Mouse (Mus musculus) intestine, embryonic 16.5 days (tissue): ENCODE data around the gene 3110082I17Rik. TPM values are rescaled to one million over a fixed set of nuclear protein-coding genes. Genes with fewer than 3 reads are reported as not detected.

Source experiments
- ATAC-seq: fragments of 200-750 bp; cut with Nextera tagmentation; 2 replicates; pipeline ENCODE4 v1.8.0; 2017; ENCODE audit warnings: moderate TSS enrichment, moderate library complexity
- H3K27ac ChIP-seq: fragments of 300-500 bp; sonication (generic); 2 replicates; pipeline ENCODE4 v1.5.1; 2014; ENCODE audit warnings: mild to moderate bottlenecking, low read length
- H3K27me3 ChIP-seq: fragments of 300-500 bp; sonication (generic); replicated peaks from 2 replicates; pipeline ENCODE4 v1.6.1; 2014; ENCODE audit warnings: low read length, control low read depth, mixed read lengths; ENCODE audit not compliant: control insufficient read depth, insufficient read depth
- H3K36me3 ChIP-seq: fragments of 300-500 bp; sonication (generic); 2 replicates; pipeline ENCODE4 v1.6.1; 2014; ENCODE audit warnings: low read length, control low read depth; ENCODE audit not compliant: control insufficient read depth, insufficient read depth
- H3K4me1 ChIP-seq: fragments of 300-500 bp; sonication (generic); 2 replicates; pipeline ENCODE4 v1.6.1; 2014; ENCODE audit warnings: low read length, control low read depth, mixed read lengths; ENCODE audit not compliant: control insufficient read depth, insufficient read depth
- H3K4me2 ChIP-seq: fragments of 300-500 bp; sonication (generic); 2 replicates; pipeline ENCODE4 v1.6.1; 2014; ENCODE audit warnings: low read depth, low read length, control low read depth
- H3K4me3 ChIP-seq: fragments of 300-500 bp; sonication (generic); 2 replicates; pipeline ENCODE4 v1.5.1; 2014; ENCODE audit warnings: mild to moderate bottlenecking, low read length
- H3K9ac ChIP-seq: fragments of 300-500 bp; sonication (generic); 2 replicates; pipeline ENCODE4 v1.6.1; 2014; ENCODE audit warnings: low read depth, low read length
- H3K9me3 ChIP-seq: fragments of 300-500 bp; sonication (generic); 2 replicates; pipeline ENCODE4 v1.6.1; 2016; ENCODE audit warnings: low read length, control low read depth; ENCODE audit not compliant: control insufficient read depth
- WGBS: fragments of 180-500 bp; shearing (Covaris S2); extraction: QIAGEN DNeasy Blood & Tissue Kit; methylation state at CpG from one replicate; pipeline ENCODE4 v1.1.7; 2014; 5-methylcytosine and 5-hydroxymethylcytosine counted together
- polyA plus RNA-seq: library from polyadenylated mRNA; unstranded; fragments of >200 nt; fragmentation: Nextera tagmentation; extraction: Ambion mirVana; gene quantifications from 2 replicates; pipeline ENCODE4 v1.2.1, GENCODE M21; 2015

The 3110082I17Rik gene
- polyA plus RNA-seq, 1 experiment from 2014 or later, result 35.5 TPM

- no peak for ATAC-seq
- H3K36me3 ChIP-seq, result no peaks in the 10 kb centered on the region
- no peaks in the 10 kb centered on the region for H3K27me3 ChIP-seq
- H3K27ac ChIP-seq, result peak within 1 kb of the TSS; percentile 95
- H3K4me1 ChIP-seq, result peaks cover 41% of the 10 kb centered on the region
- no peaks in the 10 kb centered on the region for H3K9me3 ChIP-seq
- H3K4me3 ChIP-seq, result peak within 1 kb of the TSS; percentile 55
- peak within 1 kb of the TSS; percentile 76 for H3K9ac ChIP-seq
- WGBS, result 40% methylated on average over 5 of the region's 5 CpGs
- peak within 1 kb of the TSS; percentile 63 for H3K4me2 ChIP-seq
Measured at GRCm38 (mm10) chr5:139351134-139351533, 109.2 kb downstream of the 3110082I17Rik start, which contains the start of gene Cox19. Cox19 (minus strand) TSS chr5:139351418.

GRCm38 (mm10) chr5:139349713-139350112, 110.6 kb downstream of the 3110082I17Rik start:
- Histone ChIP-seq H3K36me3 (no peaks in the 10 kb centered on the region), H3K27me3 (no peaks in the 10 kb centered on the region), H3K4me3 (no peak overlapping the region), H3K9me3 (no peaks in the 10 kb centered on the region), H3K27ac (peak overlapping the region; percentile 87), H3K4me1 (peaks cover 41% of the 10 kb centered on the region), H3K9ac (0 out of 2 replicates have a peak overlapping the region, but pooled peaks have one; percentile 6), H3K4me2 (peak overlapping the region; percentile 15; the same call in 1 of the 2 replicates)
- 55% methylated on average over 6 of the region's 6 CpGs for WGBS
- peak; percentile 3 for ATAC-seq

GRCm38 (mm10) chr5:139347225-139347624, 113.1 kb downstream of the 3110082I17Rik start:
- no peaks in the 10 kb centered on the region for H3K36me3 ChIP-seq
- 55% methylated on average over 1 of the region's 1 CpGs for WGBS
- ATAC-seq, result peak; percentile 9; the same call in 1 of the 2 replicates
- H3K9me3 ChIP-seq, result no peaks in the 10 kb centered on the region
- peak overlapping the region; percentile 95 for H3K27ac ChIP-seq
- H3K4me2 ChIP-seq, result peak overlapping the region; percentile 35
- H3K4me3 ChIP-seq, result no peak overlapping the region
- H3K9ac ChIP-seq, result peak overlapping the region; percentile 57
- no peaks in the 10 kb centered on the region for H3K27me3 ChIP-seq
- peaks cover 53% of the 10 kb centered on the region for H3K4me1 ChIP-seq

- H3K9me3 ChIP-seq, result no peaks in the 10 kb centered on the region
- H3K27ac ChIP-seq, result peak overlapping the region; percentile 85
- peaks cover 8% of the 10 kb centered on the region; the same call in 1 of the 2 replicates for H3K36me3 ChIP-seq
- 10% methylated on average over 5 of the region's 5 CpGs for WGBS
- peak overlapping the region; percentile 62 for H3K9ac ChIP-seq
- H3K4me1 ChIP-seq, result peaks cover 44% of the 10 kb centered on the region
- peak; percentile 9 for ATAC-seq
- peak overlapping the region; percentile 57 for H3K4me2 ChIP-seq
- H3K27me3 ChIP-seq, result no peaks in the 10 kb centered on the region
- peak overlapping the region; percentile 94 for H3K4me3 ChIP-seq
Measured at GRCm38 (mm10) chr5:139345364-139345714, 115.0 kb downstream of the 3110082I17Rik start.

- peaks cover 13% of the 10 kb centered on the region; the same call in 1 of the 2 replicates for H3K36me3 ChIP-seq
- peak overlapping the region; percentile 95 for H3K9ac ChIP-seq
- no peaks in the 10 kb centered on the region for H3K27me3 ChIP-seq
- H3K4me1 ChIP-seq, result peaks cover 41% of the 10 kb centered on the region
- H3K27ac ChIP-seq, result peak overlapping the region; percentile 87
- peak overlapping the region; percentile 94 for H3K4me3 ChIP-seq
- peak; percentile 77 for ATAC-seq
- under 1% methylated on average over 33 of the region's 33 CpGs for WGBS
- H3K4me2 ChIP-seq, result peak overlapping the region; percentile 93
- no peaks in the 10 kb centered on the region for H3K9me3 ChIP-seq
Measured at GRCm38 (mm10) chr5:139344687-139345363, 115.5 kb downstream of the 3110082I17Rik start.

GRCm38 (mm10) chr5:139344021-139344686, 116.2 kb downstream of the 3110082I17Rik start:
- WGBS, result 4% methylated on average over 12 of the region's 12 CpGs
- Histone ChIP-seq H3K9me3 (no peaks in the 10 kb centered on the region), H3K9ac (peak overlapping the region; percentile 95), H3K27me3 (no peaks in the 10 kb centered on the region), H3K27ac (peak overlapping the region; percentile 87), H3K4me1 (peaks cover 38% of the 10 kb centered on the region), H3K36me3 (peaks cover 18% of the 10 kb centered on the region; the same call in 1 of the 2 replicates), H3K4me3 (peak overlapping the region; percentile 94), H3K4me2 (peak overlapping the region; percentile 93)
- ATAC-seq, result peak; percentile 67

GRCm38 (mm10) chr5:139338891-139339290, 121.4 kb downstream of the 3110082I17Rik start:
- WGBS, result 74% methylated on average over 11 of the region's 11 CpGs
- H3K36me3 ChIP-seq, result peaks cover 29% of the 10 kb centered on the region
- H3K9ac ChIP-seq, result 0 out of 2 replicates have a peak overlapping the region, but pooled peaks have one; percentile 35
- ATAC-seq, result peak; percentile 10; the same call in 1 of the 2 replicates
- H3K9me3 ChIP-seq, result no peaks in the 10 kb centered on the region
- H3K4me2 ChIP-seq, result no peak overlapping the region
- H3K4me3 ChIP-seq, result no peak overlapping the region
- peak overlapping the region; percentile 35; the same call in 1 of the 2 replicates for H3K27ac ChIP-seq
- no peaks in the 10 kb centered on the region for H3K27me3 ChIP-seq
- peaks cover 14% of the 10 kb centered on the region for H3K4me1 ChIP-seq

- WGBS, result 52% methylated on average over 3 of the region's 3 CpGs
- ATAC-seq, result peak; percentile 62
- Histone ChIP-seq H3K4me2 (no peak overlapping the region), H3K4me3 (no peak overlapping the region), H3K36me3 (peaks cover 29% of the 10 kb centered on the region), H3K27ac (peak overlapping the region; percentile 85), H3K4me1 (peaks cover 9% of the 10 kb centered on the region), H3K27me3 (no peaks in the 10 kb centered on the region), H3K9me3 (no peaks in the 10 kb centered on the region), H3K9ac (peak overlapping the region; percentile 35; the same call in 1 of the 2 replicates)
Measured at GRCm38 (mm10) chr5:139338403-139338802, 121.9 kb downstream of the 3110082I17Rik start.

- Histone ChIP-seq H3K4me1 (peaks cover 8% of the 10 kb centered on the region; the same call in 1 of the 2 replicates), H3K36me3 (peaks cover 29% of the 10 kb centered on the region), H3K27ac (peak overlapping the region; percentile 85), H3K9ac (peak overlapping the region; percentile 35; the same call in 1 of the 2 replicates), H3K27me3 (no peaks in the 10 kb centered on the region), H3K9me3 (no peaks in the 10 kb centered on the region), H3K4me3 (no peak overlapping the region), H3K4me2 (no peak overlapping the region)
- 73% methylated on average over 13 of the region's 13 CpGs for WGBS
- 0 out of 2 replicates have a peak, but pooled peaks have one; percentile 11 for ATAC-seq
Measured at GRCm38 (mm10) chr5:139337826-139338370, 122.4 kb downstream of the 3110082I17Rik start.
